Mouse (Mus musculus): Measurements from ENCODE around the gene Abca7. TPM values are rescaled to one million over a fixed set of nuclear protein-coding genes. Genes with fewer than 3 reads are reported as not detected.

Abca7 gene
- polyA plus RNA-seq, 1 experiment from 2014 or later: 12.1 TPM

DNA sequence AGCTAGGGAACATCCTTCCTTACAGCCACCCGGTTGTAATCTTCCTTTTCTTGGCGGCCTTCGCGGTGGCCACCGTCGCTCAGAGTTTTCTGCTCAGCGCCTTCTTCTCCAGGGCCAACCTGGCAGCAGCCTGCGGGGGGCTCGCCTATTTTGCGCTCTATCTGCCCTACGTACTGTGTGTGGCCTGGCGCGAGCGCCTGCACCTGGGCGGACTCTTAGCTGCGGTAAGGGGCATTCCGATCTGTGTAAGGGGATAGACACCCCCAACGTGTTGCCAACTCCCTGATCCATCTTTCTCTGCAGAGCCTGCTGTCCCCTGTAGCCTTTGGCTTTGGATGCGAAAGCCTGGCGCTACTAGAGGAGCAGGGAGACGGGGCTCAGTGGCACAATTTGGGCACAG is 6.5 kb downstream of the Abca7 start:
- H3K9me3 ChIP-seq (replicated peaks): no peaks in the 10 kb centered on the region
- ATAC-seq: no peak
- WGBS (ENCODE audit: insufficient replicate concordance): 51% methylated on average over 21 of the region's 21 CpGs
- H3K4me3 ChIP-seq: no peak overlapping the region
- peak overlapping the region; percentile 43 for H3K4me2 ChIP-seq
- peak overlapping the region; percentile 39 for H3K9ac ChIP-seq
- peaks cover 6% of the 10 kb centered on the region for H3K27me3 ChIP-seq (replicated peaks)
- peaks cover 90% of the 10 kb centered on the region for H3K36me3 ChIP-seq
- H3K4me1 ChIP-seq: peaks cover 71% of the 10 kb centered on the region
- H3K27ac ChIP-seq: peak overlapping the region; percentile 72

DNA sequence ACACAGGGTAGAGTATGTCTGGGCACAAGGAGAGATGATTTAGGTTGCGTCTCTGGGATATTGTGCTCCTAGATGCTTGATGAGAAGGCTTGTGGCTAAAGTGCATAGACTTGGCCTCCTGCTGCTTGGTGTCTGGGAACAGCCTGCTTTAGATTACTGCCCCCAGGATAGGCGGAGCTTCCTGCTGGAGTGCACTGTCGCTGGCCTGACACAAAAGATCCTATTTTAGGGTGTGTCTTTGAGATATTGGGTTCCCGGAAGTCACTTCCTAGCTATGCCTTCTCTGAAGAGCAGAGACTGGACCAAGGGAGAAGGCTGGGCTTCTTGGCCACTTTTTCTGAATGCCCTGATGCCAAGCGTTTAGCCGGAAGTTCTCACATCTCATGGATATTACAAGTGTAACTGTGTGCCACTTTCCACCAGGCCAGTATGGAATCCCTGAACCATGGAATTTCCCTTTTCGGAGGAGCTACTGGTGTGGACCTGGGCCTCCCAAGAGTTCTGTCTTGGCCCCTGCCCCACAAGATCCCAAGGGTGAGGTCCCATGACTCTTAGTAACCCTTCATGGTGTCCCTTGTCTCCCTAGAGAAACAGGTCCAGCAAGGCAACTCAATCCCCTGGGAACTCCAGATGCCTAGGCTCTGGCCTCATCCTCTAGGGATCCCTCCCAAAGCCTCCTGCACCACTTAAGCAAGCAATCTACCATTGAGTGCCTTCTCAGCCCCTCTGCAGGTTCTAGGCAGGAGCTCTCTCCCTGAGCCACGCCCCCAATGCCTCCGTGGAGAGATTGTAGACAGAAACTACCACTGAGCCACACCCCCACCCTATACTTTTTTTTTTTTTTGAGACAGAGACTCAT is 7.3 kb downstream of the Abca7 start:
- 37% methylated on average over 9 of the region's 9 CpGs for WGBS (ENCODE audit: insufficient replicate concordance)
- peak overlapping the region; percentile 43 for H3K4me2 ChIP-seq
- H3K9me3 ChIP-seq (replicated peaks): no peaks in the 10 kb centered on the region
- peaks cover 91% of the 10 kb centered on the region for H3K36me3 ChIP-seq
- no peak overlapping the region for H3K4me3 ChIP-seq
- peak overlapping the region; percentile 39 for H3K9ac ChIP-seq
- peaks cover 6% of the 10 kb centered on the region for H3K27me3 ChIP-seq (replicated peaks)
- peak; percentile 57 for ATAC-seq
- peaks cover 63% of the 10 kb centered on the region for H3K4me1 ChIP-seq
- peak overlapping the region; percentile 72 for H3K27ac ChIP-seq

DNA sequence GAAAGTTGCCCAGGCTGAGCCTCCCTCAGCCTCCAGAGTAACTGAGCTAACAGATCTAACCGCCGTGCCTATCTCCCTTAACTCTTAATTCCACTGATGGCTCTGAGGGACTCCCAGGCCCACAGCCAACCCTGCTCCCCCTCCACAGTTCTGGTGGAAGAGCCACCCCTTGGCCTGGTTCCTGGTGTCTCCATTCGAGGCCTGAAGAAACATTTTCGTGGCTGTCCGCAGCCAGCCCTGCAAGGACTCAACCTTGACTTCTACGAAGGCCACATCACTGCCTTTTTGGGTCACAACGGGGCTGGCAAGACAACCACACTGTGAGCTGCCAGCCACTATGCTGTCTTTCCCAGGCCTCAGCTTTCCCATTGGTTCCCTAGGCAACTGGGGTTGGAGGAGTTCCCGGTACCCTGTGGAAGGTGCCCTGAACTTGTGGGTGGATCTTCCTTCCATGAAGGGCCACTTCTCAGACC is 8.0 kb downstream of the Abca7 start:
- Histone ChIP-seq H3K27ac (peak overlapping the region; percentile 72), H3K4me3 (no peak overlapping the region), H3K4me2 (no peak overlapping the region; the same call in 1 of the 2 replicates), H3K36me3 (peaks cover 91% of the 10 kb centered on the region), H3K9me3 (replicated peaks) (no peaks in the 10 kb centered on the region), H3K9ac (peak overlapping the region; percentile 22; the same call in 1 of the 2 replicates), H3K27me3 (replicated peaks) (peaks cover 6% of the 10 kb centered on the region), H3K4me1 (peaks cover 56% of the 10 kb centered on the region)
- 69% methylated on average over 8 of the region's 8 CpGs for WGBS (ENCODE audit: insufficient replicate concordance)
- ATAC-seq: no peak; the same call in 1 of the 2 replicates

DNA sequence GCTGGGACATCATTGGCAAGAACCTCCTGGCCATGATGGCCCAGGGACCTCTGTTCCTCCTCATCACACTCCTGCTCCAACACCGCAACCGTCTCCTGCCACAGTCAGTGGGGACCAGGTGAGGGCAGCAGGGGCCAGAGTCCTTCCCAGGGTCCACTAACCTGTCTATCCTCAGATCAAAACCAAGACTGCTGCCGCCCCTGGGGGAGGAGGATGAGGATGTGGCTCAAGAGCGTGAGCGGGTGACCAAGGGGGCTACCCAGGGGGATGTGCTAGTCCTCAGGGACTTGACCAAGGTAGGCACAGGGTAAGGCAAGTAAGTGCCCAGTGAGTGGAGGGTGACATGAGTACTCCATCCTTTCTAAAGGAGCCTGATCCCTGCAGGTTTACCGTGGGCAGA is 15.4 kb downstream of the Abca7 start:
- Histone ChIP-seq H3K36me3 (peaks cover 94% of the 10 kb centered on the region), H3K27ac (no peak overlapping the region), H3K9me3 (replicated peaks) (peaks cover 16% of the 10 kb centered on the region), H3K4me1 (peaks cover 29% of the 10 kb centered on the region), H3K4me2 (no peak overlapping the region), H3K27me3 (replicated peaks) (peaks cover 24% of the 10 kb centered on the region), H3K4me3 (no peak overlapping the region), H3K9ac (no peak overlapping the region)
- no peak for ATAC-seq
- 90% methylated on average over 6 of the region's 6 CpGs for WGBS (ENCODE audit: insufficient replicate concordance)

DNA sequence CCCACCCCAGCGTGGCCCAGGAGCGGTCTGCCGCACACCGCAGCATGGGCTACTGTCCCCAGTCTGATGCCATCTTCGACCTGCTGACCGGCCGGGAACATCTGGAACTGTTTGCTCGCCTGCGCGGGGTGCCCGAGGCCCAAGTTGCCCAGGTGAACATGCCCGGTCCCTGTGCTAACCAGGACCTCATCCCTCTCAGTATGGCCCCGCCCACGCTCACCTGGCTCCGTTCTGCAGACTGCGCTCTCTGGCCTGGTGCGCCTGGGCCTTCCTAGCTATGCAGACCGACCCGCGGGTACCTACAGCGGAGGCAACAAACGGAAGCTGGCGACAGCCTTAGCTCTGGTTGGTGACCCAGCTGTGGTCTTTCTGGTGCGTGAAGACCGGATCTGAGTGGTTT is 17.3 kb downstream of the Abca7 start:
- Histone ChIP-seq H3K36me3 (peaks cover 75% of the 10 kb centered on the region), H3K27me3 (replicated peaks) (peaks cover 24% of the 10 kb centered on the region), H3K9me3 (replicated peaks) (peaks cover 16% of the 10 kb centered on the region), H3K4me2 (no peak overlapping the region), H3K4me1 (peaks cover 45% of the 10 kb centered on the region), H3K27ac (no peak overlapping the region), H3K9ac (no peak overlapping the region), H3K4me3 (no peak overlapping the region)
- no peak for ATAC-seq
- 64% methylated on average over 25 of the region's 25 CpGs for WGBS (ENCODE audit: insufficient replicate concordance)

DNA sequence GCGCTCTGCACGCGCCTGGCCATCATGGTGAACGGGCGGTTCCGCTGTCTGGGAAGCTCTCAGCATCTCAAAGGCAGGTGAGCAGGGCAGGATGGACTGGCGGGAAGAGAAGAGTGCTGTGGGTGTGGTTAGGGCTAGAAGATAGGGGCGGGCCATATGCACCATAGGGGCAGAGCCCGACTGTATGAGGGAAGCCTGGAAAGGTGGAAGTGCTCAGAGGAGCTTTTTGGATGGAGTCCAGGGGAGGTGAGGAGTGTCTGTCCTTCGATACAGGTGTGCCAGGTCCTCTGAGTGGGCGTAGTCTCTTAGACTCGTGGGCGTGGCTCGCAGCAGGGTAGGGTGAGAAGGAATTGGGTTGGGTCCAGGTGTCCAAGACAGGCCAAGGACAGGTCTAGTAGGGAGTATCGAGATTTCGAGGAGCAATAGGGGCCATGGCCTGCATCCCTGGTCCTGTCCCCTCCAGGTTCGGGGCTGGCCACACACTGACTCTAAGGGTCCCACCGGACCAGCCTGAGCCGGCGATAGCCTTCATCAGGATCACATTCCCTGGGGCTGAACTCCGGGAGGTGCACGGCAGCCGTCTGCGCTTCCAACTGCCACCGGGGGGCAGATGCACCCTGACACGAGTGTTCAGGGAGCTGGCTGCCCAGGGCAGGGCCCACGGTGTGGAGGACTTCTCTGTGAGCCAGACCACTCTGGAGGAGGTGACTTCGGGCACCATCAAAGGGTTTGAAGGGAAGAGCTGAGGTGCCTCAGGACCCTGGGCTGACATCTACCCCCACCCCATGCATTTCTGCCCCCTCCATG is 18.4 kb downstream of the Abca7 start:
- ATAC-seq: no peak
- no peak overlapping the region for H3K9ac ChIP-seq
- H3K36me3 ChIP-seq: peaks cover 66% of the 10 kb centered on the region
- H3K4me1 ChIP-seq: peaks cover 56% of the 10 kb centered on the region
- WGBS (ENCODE audit: insufficient replicate concordance): 57% methylated on average over 28 of the region's 28 CpGs
- peaks cover 16% of the 10 kb centered on the region for H3K9me3 ChIP-seq (replicated peaks)
- no peak overlapping the region for H3K4me3 ChIP-seq
- peaks cover 24% of the 10 kb centered on the region for H3K27me3 ChIP-seq (replicated peaks)
- no peak overlapping the region for H3K4me2 ChIP-seq
- 0 out of 2 replicates have a peak overlapping the region, but pooled peaks have one; percentile 85 for H3K27ac ChIP-seq

DNA sequence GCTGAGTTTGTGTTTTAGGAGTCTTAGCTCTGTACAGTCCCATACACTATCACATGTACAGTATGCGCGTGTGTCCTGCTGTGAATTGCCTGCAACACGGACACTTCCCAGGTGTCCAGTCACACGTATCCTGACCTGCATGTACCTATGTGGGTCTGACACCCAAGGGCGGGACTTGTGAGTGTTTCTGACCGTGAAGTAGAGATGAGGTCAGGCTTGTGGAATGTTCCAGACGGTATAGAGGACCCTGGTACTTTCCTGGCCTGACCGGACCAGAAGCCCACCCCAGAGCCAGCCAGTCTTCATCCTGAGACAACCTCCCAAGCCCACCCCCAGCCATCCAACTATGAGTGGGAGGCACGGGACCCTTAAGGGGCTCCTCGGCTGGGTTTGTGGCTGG is 19.3 kb downstream of the Abca7 start:
- H3K4me2 ChIP-seq: no peak overlapping the region
- ATAC-seq: no peak
- peak overlapping the region; percentile 85 for H3K27ac ChIP-seq
- H3K9me3 ChIP-seq (replicated peaks): peaks cover 7% of the 10 kb centered on the region
- H3K27me3 ChIP-seq (replicated peaks): peaks cover 24% of the 10 kb centered on the region
- no peak overlapping the region for H3K4me3 ChIP-seq
- peaks cover 65% of the 10 kb centered on the region for H3K4me1 ChIP-seq
- 75% methylated on average over 10 of the region's 10 CpGs for WGBS (ENCODE audit: insufficient replicate concordance)
- H3K36me3 ChIP-seq: peaks cover 65% of the 10 kb centered on the region
- peak overlapping the region; percentile 70; the same call in 1 of the 2 replicates for H3K9ac ChIP-seq

DNA sequence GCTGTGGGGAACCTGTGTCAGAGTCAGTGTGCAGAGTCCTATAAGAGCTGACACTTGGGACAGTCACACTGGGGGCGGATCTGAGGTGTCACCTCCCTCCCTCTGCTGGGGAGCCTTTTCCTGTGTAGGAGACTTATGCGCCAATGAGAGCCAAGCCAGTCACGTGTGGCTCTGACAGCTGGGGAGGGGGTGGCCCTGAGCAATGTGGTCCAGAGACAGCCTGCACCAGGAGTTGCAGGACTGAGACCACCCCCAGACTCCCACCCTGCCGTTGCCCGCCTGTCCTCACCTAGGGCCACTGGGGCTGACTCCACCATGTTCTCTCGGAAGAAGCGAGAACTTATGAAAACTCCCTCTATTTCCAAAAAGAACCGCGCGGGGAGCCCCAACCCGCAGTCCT is 20.2 kb downstream of the Abca7 start, which contains the start of gene Arhgap45:
Arhgap45 (plus strand) TSS at position 143 of the 400 bp plus-strand sequence.
- Histone ChIP-seq H3K27ac (peak within 1 kb of the TSS; percentile 85), H3K27me3 (replicated peaks) (peaks cover 24% of the 10 kb centered on the region), H3K9ac (peak within 1 kb of the TSS; percentile 70), H3K4me3 (peak within 1 kb of the TSS; percentile 62), H3K4me1 (peaks cover 68% of the 10 kb centered on the region), H3K4me2 (peak within 1 kb of the TSS; percentile 82), H3K9me3 (replicated peaks) (no peaks in the 10 kb centered on the region), H3K36me3 (peaks cover 65% of the 10 kb centered on the region)
- 18% methylated on average over 11 of the region's 11 CpGs for WGBS (ENCODE audit: insufficient replicate concordance)
- ATAC-seq: peak; percentile 74

DNA sequence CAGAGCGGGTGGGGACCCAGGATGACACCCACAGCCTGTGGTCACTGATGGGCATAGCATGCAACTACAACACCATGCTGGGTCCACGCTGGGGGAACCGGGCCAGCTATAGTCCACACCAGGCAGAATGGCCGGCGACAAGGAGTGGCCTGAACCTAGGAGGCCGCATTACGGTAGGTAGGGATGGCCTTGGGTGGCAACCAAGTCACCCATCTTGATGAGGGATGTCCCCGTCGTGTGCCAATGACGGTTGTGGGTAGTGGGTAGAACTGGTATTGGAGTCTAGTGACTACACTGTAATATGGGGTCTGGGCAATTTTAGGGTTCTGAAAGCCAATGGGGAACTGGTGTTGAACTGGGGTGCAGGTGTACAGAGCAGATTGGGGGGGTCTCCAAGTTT is 20.6 kb downstream of the Abca7 start:
- H3K4me3 ChIP-seq: peak overlapping the region; percentile 62
- H3K4me1 ChIP-seq: peaks cover 68% of the 10 kb centered on the region
- peak overlapping the region; percentile 82 for H3K4me2 ChIP-seq
- peaks cover 24% of the 10 kb centered on the region for H3K27me3 ChIP-seq (replicated peaks)
- peak overlapping the region; percentile 85 for H3K27ac ChIP-seq
- WGBS (ENCODE audit: insufficient replicate concordance): 33% methylated on average over 10 of the region's 10 CpGs
- H3K9ac ChIP-seq: peak overlapping the region; percentile 70
- H3K36me3 ChIP-seq: peaks cover 65% of the 10 kb centered on the region
- peak; percentile 21 for ATAC-seq
- H3K9me3 ChIP-seq (replicated peaks): no peaks in the 10 kb centered on the region

DNA sequence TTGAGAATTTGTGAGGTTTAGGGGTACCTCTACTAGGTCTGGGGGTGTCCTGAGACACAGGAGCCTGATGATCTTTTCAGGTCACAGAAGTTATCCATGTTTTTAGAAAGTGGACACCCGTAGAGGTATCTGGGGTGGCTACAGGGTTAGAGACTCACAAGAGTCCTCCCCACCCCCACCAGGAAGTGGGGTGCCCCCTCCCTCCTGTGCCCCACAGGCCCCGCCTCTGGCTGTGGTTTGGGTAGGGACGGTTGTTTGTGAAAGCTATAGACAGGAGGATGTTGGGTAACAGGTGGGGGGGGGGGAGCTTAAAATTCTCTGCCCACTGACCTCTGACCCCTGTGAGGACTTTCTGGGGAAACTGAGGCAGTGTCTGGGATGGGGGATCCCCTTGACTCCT is 21.1 kb downstream of the Abca7 start:
- peaks cover 65% of the 10 kb centered on the region for H3K36me3 ChIP-seq
- peaks cover 24% of the 10 kb centered on the region for H3K27me3 ChIP-seq (replicated peaks)
- 8% methylated on average over 3 of the region's 3 CpGs for WGBS (ENCODE audit: insufficient replicate concordance)
- H3K4me2 ChIP-seq: peak overlapping the region; percentile 82
- peak; percentile 31; the same call in 1 of the 2 replicates for ATAC-seq
- peak overlapping the region; percentile 70 for H3K9ac ChIP-seq
- peak overlapping the region; percentile 62 for H3K4me3 ChIP-seq
- peak overlapping the region; percentile 85 for H3K27ac ChIP-seq
- no peaks in the 10 kb centered on the region for H3K9me3 ChIP-seq (replicated peaks)
- peaks cover 68% of the 10 kb centered on the region for H3K4me1 ChIP-seq

DNA sequence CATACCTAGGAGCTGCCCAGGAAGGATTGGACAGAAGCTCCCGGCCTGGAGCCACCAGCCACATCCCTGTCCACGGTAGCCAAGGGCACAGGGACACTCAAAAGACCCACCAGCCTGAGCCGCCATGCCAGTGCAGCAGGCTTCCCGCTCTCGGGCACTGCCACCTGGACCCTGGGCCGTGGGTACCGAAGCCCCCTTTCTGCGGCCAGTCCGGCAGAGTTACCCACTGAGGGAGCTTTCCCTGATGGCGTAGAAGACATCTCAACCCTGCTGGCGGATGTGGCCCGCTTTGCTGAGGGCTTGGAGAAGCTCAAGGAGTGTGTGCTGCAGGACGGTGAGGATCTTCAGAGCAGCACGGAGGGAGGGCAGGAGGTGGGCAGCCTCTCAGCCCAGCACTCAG is 21.5 kb downstream of the Abca7 start:
- Histone ChIP-seq H3K4me3 (peak overlapping the region; percentile 62), H3K9ac (peak overlapping the region; percentile 70), H3K27me3 (replicated peaks) (peaks cover 24% of the 10 kb centered on the region), H3K4me1 (peaks cover 69% of the 10 kb centered on the region), H3K27ac (peak overlapping the region; percentile 85), H3K36me3 (peaks cover 65% of the 10 kb centered on the region), H3K4me2 (peak overlapping the region; percentile 82), H3K9me3 (replicated peaks) (no peaks in the 10 kb centered on the region)
- WGBS (ENCODE audit: insufficient replicate concordance): 37% methylated on average over 14 of the region's 14 CpGs
- no peak for ATAC-seq

Measured in liver, embryonic 12.5 days (tissue).